Mouse (Mus musculus) retina, postnatal 1 day (tissue): ENCODE measurements at regions not wholly inside any gene's neighbourhood (a gene's known extent, or its start where the extent isn't known, plus 50 kb on each side); places are given as distances from the start of the nearest gene placed in this dataset.

Experiments
- DNase-seq: peaks from one replicate; pipeline ENCODE4 v3.0.0-alpha.2; 2012

GRCm38 (mm10) chr6:135433753-135434152 is 71.4 kb downstream of the Emp1 start:
- no peak for DNase-seq

- no peak for DNase-seq
These were observed 74.0 kb downstream of the Emp1 start for GRCm38 (mm10) chr6:135436315-135436714.

- DNase-seq = no peak
These were observed 75.9 kb downstream of the Emp1 start for GRCm38 (mm10) chr6:135438271-135438670.

GRCm38 (mm10) chr6:135441126-135441871 is 79.0 kb downstream of the Emp1 start:
- no peak for DNase-seq

- peak; percentile 88 for DNase-seq
These were observed 82.3 kb downstream of the Emp1 start for GRCm38 (mm10) chr6:135444661-135445060.

GRCm38 (mm10) chr6:135445070-135445469 is 82.7 kb downstream of the Emp1 start:
- no peak for DNase-seq

GRCm38 (mm10) chr6:135447801-135448200 is 85.5 kb downstream of the Emp1 start:
- DNase-seq = no peak

GRCm38 (mm10) chr6:135449228-135449627 is 86.9 kb downstream of the Emp1 start:
- no peak for DNase-seq

- no peak for DNase-seq
These were observed 88.2 kb downstream of the Emp1 start for GRCm38 (mm10) chr6:135450573-135450972.

- DNase-seq = no peak
These were observed 88.9 kb downstream of the Emp1 start for GRCm38 (mm10) chr6:135451165-135451797.

- DNase-seq = no peak
These were observed 90.7 kb downstream of the Emp1 start for GRCm38 (mm10) chr6:135453041-135453440.

- DNase-seq = peak; percentile 22
These were observed 110.2 kb downstream of the Emp1 start for GRCm38 (mm10) chr6:135472495-135472894.

GRCm38 (mm10) chr6:135473146-135473545 is 110.8 kb downstream of the Emp1 start:
- no peak for DNase-seq

- no peak for DNase-seq
These were observed 126.5 kb downstream of the Emp1 start for GRCm38 (mm10) chr6:135488795-135489194.

GRCm38 (mm10) chr6:135493983-135494382 is 131.6 kb downstream of the Emp1 start:
- no peak for DNase-seq

- no peak for DNase-seq
These were observed 133.5 kb downstream of the Emp1 start for GRCm38 (mm10) chr6:135495841-135496240.

- DNase-seq = peak; percentile 11
These were observed 136.2 kb downstream of the Emp1 start for GRCm38 (mm10) chr6:135498592-135498991.

GRCm38 (mm10) chr6:135500381-135500780 is 138.0 kb downstream of the Emp1 start:
- no peak for DNase-seq

- no peak for DNase-seq
These were observed 139.4 kb downstream of the Emp1 start for GRCm38 (mm10) chr6:135501791-135502190.

- DNase-seq = peak; percentile 9
These were observed 140.1 kb downstream of the Emp1 start for GRCm38 (mm10) chr6:135502405-135502804.

- DNase-seq = no peak
These were observed 156.5 kb downstream of the Emp1 start for GRCm38 (mm10) chr6:135518710-135519437.

- no peak for DNase-seq
These were observed 157.1 kb downstream of the Emp1 start for GRCm38 (mm10) chr6:135519438-135519803.

- DNase-seq = no peak
These were observed 158.5 kb downstream of the Emp1 start for GRCm38 (mm10) chr6:135520868-135521267.

- DNase-seq = no peak
These were observed 162.5 kb downstream of the Emp1 start for GRCm38 (mm10) chr6:135524886-135525285.
